Mouse (Mus musculus) midbrain, postnatal 0 days (tissue): ENCODE data around the gene Src. TPM values are rescaled to one million over a fixed set of nuclear protein-coding genes. Genes with fewer than 3 reads are reported as not detected.
A peak's percentile ranks its signal among the peaks of the same experiment; 100 is the strongest.

Source experiments
- ATAC-seq: fragments of 200-750 bp; cut with Nextera tagmentation; 2 replicates; pipeline ENCODE4 v1.8.0; 2017; ENCODE audit warnings: moderate number of reproducible peaks, mild to moderate bottlenecking, moderate TSS enrichment, moderate library complexity; ENCODE audit not compliant: low FRiP score
- DNase-seq: peaks from one replicate; pipeline ENCODE4 v3.0.0-alpha.2; 2015; ENCODE audit warnings: low spot score
- H3K27ac ChIP-seq: fragments of 300-500 bp; sonication (generic); 2 replicates; pipeline ENCODE4 v1.5.1; 2014; ENCODE audit warnings: low read depth, mild to moderate bottlenecking, low read length, mixed read lengths
- H3K27me3 ChIP-seq: fragments of 300-500 bp; sonication (generic); 2 replicates; pipeline ENCODE4 v1.6.1; 2014; ENCODE audit warnings: low read length, control low read depth, mixed read lengths; ENCODE audit not compliant: insufficient read depth
- H3K36me3 ChIP-seq: fragments of 300-500 bp; sonication (generic); 2 replicates; pipeline ENCODE4 v1.6.1; 2014; ENCODE audit warnings: low read length, control low read depth, mixed read lengths; ENCODE audit not compliant: insufficient read depth
- H3K4me1 ChIP-seq: fragments of 300-500 bp; sonication (generic); 2 replicates; pipeline ENCODE4 v1.6.1; 2014; ENCODE audit warnings: mild to moderate bottlenecking, control low read depth, antibody characterized with exemption, low read length, mixed read lengths; ENCODE audit not compliant: insufficient read depth
- H3K4me2 ChIP-seq: fragments of 300-500 bp; sonication (generic); 2 replicates; pipeline ENCODE4 v1.6.1; 2014; ENCODE audit warnings: low read depth, mild to moderate bottlenecking, low read length, mixed read lengths; ENCODE audit not compliant: poor library complexity, severe bottlenecking
- H3K4me3 ChIP-seq: fragments of 300-500 bp; sonication (generic); 2 replicates; pipeline ENCODE4 v1.5.1; 2014; ENCODE audit warnings: low read depth, mild to moderate bottlenecking, low read length, moderate library complexity
- H3K9ac ChIP-seq: fragments of 300-500 bp; sonication (generic); replicated peaks from 2 replicates; pipeline ENCODE4 v1.6.1; 2014; ENCODE audit warnings: mild to moderate bottlenecking, low read length, moderate library complexity, mixed read lengths; ENCODE audit not compliant: poor library complexity, severe bottlenecking
- H3K9me3 ChIP-seq: fragments of 300-500 bp; sonication (generic); 2 replicates; pipeline ENCODE4 v1.6.1; 2016; ENCODE audit warnings: low read length, control low read depth
- CTCF ChIP-seq: IDR thresholded peaks from 2 replicates; pipeline ENCODE4 v1.5.1; 2016; ENCODE audit warnings: antibody characterized with exemption, mild to moderate bottlenecking
- whole genome bisulfite sequencing: fragments of 180-500 bp; shearing (Covaris S2); extraction: QIAGEN DNeasy Blood & Tissue Kit; methylation state at CpG from one replicate; pipeline ENCODE4 v1.1.7; 2014; 5-methylcytosine and 5-hydroxymethylcytosine counted together
- polyA plus RNA-seq: library from polyadenylated mRNA; unstranded; fragments of >200 nt; fragmentation: Nextera tagmentation; extraction: Ambion mirVana; gene quantifications from 2 replicates; pipeline ENCODE4 v1.2.1, GENCODE M21; 2015
- total RNA-seq: library from RNA; depleted of rRNA; stranded (reverse); fragments of >200 nt; gene quantifications from 2 replicates; pipeline ENCODE4 v1.2.3, GENCODE M21; 2014

Gene Src
- total and polyA plus RNA-seq, 2 experiments from 2014 or later = 26.6 to 129 TPM

DNA sequence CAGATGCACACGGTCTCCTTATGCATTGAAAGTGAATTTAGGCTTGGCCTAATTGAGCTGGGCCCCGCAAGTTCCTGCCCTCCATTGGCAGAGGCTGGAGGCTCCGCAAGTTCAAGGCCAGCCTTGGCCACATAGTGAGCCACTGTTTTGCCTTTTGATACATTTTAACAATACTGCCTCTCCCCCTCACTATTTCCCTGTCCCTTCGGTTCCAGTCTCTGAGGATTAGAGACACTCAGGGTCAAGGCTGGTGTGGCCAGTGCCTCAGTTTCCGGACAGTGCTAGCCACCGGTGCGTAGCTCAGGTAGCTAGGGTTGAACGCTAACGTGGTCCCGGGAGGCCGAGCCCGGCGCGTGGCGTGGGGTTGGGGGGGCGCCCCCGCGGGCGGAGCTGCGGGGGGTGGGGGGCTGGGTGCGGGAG, 5.5 kb downstream of the Src start:
- H3K27me3 ChIP-seq = no peaks in the 10 kb centered on the region
- H3K4me1 ChIP-seq = peaks cover 36% of the 10 kb centered on the region
- ATAC-seq = no peak

DNA sequence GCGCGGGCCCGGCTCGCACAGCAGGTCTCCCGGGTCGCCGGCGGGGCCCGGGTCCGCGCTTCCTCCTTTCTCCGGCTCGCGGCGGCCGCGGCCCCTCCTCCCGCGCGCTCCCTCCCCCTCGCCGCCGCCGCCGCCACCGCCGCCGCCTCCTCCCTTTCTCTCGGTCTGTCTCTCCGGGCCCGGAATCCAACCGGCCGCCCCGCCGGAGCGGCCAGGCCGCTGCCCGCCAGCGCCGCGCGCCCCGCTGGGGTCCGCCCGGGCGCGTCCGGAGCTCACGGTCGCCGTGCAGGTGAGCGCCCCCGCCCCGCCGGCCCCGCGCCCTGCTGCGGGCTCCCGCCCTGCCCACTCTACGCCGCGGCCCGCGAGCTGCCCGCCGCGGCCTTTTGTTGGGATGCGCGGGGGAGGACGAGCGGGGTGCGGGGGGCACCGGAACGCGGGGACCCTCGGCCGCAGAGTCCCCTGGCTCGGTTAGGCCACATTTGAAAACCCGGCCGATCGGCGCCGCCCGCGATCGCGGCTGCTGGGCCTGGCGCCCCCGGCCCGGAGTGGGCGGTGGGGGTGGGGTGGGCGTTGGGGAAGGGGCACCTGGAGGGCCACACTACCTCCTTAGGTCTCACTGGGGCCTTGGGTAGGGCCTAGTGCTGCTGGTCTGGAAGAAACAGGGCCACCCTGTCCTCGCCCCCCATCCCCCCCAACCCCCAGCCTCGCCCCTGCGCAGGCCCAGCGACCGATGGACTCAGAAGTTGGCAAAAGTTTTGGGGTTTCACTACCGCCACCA, 6.1 kb downstream of the Src start:
- no peak for DNase-seq
- Histone ChIP-seq H3K27me3 (no peaks in the 10 kb centered on the region), H3K9ac (peak overlapping the region; percentile 100), H3K4me3 (peak overlapping the region; percentile 86), H3K4me2 (peak overlapping the region; percentile 96), H3K36me3 (peaks cover 10% of the 10 kb centered on the region; the same call in 1 of the 2 replicates), H3K4me1 (peaks cover 35% of the 10 kb centered on the region), H3K9me3 (no peaks in the 10 kb centered on the region), H3K27ac (peak overlapping the region; percentile 94)
- WGBS = 1% methylated on average over 48 of the region's 98 CpGs
- no peak for TF ChIP-seq CTCF
- 0 out of 2 replicates have a peak, but pooled peaks have one; percentile 11 for ATAC-seq

More for the DNA sequence above, 5.5 kb downstream of the Src start:
- Histone ChIP-seq H3K9ac (peak overlapping the region; percentile 100), H3K4me2 (peak overlapping the region; percentile 96), H3K36me3 (peaks cover 8% of the 10 kb centered on the region; the same call in 1 of the 2 replicates), H3K9me3 (no peaks in the 10 kb centered on the region), H3K27ac (peak overlapping the region; percentile 94), H3K4me3 (peak overlapping the region; percentile 86)
- 6% methylated on average over 20 of the region's 21 CpGs for WGBS
- peak; percentile 21 for DNase-seq
- TF ChIP-seq CTCF = no peak

DNA sequence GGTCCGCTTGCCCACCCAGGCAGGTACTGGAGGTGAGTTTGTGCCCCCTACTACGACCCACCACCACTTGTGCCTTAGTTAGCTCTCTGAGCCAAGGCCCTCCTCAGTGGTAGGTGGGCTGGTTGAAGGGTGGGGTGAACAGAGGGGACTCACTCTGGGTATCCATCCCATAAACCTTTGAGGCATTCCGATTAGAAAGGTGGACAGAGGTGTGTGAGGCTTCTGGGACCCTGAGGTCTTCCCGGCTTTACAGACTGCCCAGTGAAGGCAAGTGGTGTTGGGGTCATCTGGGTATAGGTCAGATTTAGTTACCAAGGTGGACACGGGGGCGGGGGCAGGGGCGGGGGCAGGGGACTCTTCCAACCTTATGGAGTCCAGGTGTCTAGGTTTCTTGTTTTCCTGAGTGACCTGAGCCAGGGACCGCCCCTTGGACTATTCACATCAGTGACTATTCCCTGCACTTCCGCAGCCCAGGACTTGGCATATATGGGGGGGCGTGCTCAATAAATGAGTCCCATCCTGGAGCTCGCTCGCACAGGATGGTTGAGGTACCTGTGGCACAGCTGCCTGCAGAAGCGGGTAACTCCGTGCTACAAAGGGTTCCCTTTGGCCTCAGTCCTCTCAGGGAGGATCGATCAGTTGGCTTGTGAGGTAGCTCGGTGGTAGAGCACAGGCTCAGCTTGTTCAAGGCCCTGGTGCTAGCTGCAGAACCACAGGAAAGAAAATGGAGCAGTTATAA, 6.8 kb downstream of the Src start:
- WGBS = 65% methylated on average over 16 of the region's 16 CpGs

DNA sequence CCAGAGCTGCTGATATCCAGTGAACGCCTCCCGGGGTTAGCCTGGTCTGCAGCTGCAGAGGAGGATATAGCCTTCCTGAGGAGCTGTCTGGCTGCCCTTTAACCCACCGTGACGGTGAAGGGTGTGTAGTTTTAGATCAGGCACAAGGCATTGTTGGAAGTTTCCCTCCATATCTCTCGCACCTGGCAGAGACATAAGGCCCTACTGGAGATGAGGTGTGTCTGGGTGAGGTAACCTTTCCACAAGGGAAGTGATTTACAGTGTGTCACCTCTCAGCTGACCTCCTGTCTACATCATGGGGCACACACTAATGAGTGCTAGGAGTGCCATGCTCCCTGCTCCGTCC, 7.4 kb downstream of the Src start:
- Histone ChIP-seq H3K9ac (no peak overlapping the region), H3K4me3 (peak overlapping the region; percentile 86)
- whole genome bisulfite sequencing = 76% methylated on average over 6 of the region's 6 CpGs

More for the DNA sequence above, 6.8 kb downstream of the Src start:
- peak overlapping the region; percentile 100 for H3K9ac ChIP-seq
- H3K4me2 ChIP-seq = peak overlapping the region; percentile 96
- peaks cover 10% of the 10 kb centered on the region; the same call in 1 of the 2 replicates for H3K36me3 ChIP-seq
- peak overlapping the region; percentile 86 for H3K4me3 ChIP-seq
- peaks cover 35% of the 10 kb centered on the region for H3K4me1 ChIP-seq
- H3K27ac ChIP-seq = peak overlapping the region; percentile 94
- DNase-seq = no peak
- no peaks in the 10 kb centered on the region for H3K9me3 ChIP-seq
- peak; percentile 8; the same call in 1 of the 2 replicates for ATAC-seq
- H3K27me3 ChIP-seq = no peaks in the 10 kb centered on the region
- TF ChIP-seq CTCF = no peak

DNA sequence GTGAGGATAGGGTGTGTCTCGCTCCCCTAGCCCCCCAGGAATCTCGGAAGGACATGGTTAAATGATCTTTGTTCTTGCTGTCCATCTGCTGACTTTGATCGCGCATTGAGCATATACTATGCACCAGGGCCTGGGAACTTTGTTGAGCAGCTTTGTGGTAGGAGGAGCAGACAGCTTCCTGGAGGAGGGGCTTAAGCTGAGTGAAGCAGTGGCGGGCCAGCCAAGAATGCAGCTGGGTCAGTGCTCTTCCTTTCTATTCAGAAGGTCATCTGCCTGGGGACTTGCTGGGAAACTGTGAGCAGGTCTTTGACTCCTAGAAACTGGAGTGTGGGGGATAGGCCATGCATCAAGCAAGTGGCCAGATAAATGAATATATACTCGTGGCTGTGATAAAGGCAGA, 7.9 kb downstream of the Src start:
- DNase-seq (peak; percentile 22), ATAC-seq (no peak)
- 72% methylated on average over 6 of the region's 6 CpGs for WGBS
- peak overlapping the region; percentile 96; the same call in 1 of the 2 replicates for H3K4me2 ChIP-seq
- no peak for TF ChIP-seq CTCF
- peaks cover 35% of the 10 kb centered on the region for H3K4me1 ChIP-seq
- H3K9me3 ChIP-seq = no peaks in the 10 kb centered on the region
- H3K27ac ChIP-seq = no peak overlapping the region
- no peak overlapping the region for H3K9ac ChIP-seq
- no peaks in the 10 kb centered on the region for H3K27me3 ChIP-seq
- no peak overlapping the region for H3K4me3 ChIP-seq
- peaks cover 10% of the 10 kb centered on the region for H3K36me3 ChIP-seq

More for the DNA sequence above, 7.4 kb downstream of the Src start:
- DNase-seq (no peak), ATAC-seq (no peak)
- TF ChIP-seq CTCF = no peak
- Histone ChIP-seq H3K27me3 (no peaks in the 10 kb centered on the region), H3K9me3 (no peaks in the 10 kb centered on the region), H3K4me2 (peak overlapping the region; percentile 96), H3K27ac (peak overlapping the region; percentile 20; the same call in 1 of the 2 replicates), H3K36me3 (peaks cover 10% of the 10 kb centered on the region), H3K4me1 (peaks cover 35% of the 10 kb centered on the region)
